Mouse (Mus musculus) kidney, postnatal 4 days (tissue): ENCODE measurements around the gene Zbtb26.

ENCODE experiments used
- DNase-seq, 2 experiments: peaks; one replicate each; pipeline ENCODE4 v3.0.0; 2021; ENCODE audit warnings: mixed read lengths in 2 of 2

Zbtb26 gene

DNA sequence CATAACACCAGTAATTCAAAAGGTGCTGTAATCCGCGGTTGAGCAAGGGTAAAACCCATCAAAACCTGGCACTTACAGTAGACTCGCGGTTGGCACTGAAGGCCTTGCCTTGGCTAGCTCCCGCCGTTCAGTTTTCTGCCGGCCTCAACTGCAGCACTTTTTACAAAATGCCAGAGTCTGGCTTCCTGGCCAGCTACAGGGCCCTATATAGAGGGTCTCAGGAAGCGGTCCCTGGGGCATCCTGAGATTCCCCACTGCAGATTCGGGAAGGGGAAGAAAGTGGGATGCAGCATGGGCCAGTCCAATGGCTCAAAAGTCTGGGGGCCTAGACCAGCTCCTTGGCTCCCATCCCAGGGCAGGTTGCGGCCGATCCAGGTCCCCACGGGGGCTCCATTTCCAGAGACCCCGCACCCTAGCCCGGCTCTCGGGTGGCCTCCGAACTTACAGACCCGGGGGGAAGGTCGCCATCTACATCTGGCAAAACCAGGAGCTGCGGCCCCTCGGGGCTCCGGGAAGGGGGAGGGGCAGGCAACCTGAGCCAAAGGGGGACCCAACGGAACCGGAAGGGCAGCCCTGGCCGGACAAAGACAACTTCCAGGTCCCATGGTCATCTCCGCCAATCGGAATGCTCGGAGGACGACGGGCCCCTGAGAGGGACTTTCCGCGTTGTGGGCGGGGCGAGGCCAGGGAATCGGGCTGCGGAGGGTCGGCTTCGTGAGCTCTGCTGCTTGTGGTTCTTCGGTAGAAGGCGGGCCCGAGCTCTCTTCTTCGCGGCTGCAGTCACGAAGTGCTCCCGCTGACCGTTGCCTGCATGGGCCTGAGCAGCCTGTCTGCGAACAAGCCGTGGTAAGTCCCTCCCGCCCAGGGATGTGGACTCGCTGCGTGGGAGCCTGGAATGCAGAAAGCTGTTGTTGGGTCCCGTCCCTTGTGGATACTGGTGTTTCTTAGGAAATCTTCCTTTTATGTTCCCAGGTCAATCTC is at the start of gene Zbtb26, which contains the start of the genes Zbtb6 and Rabgap1:
Gene Zbtb26 (minus strand): TSS at position 525 of the 981 bp plus-strand sequence.
Gene Zbtb6 (minus strand): TSS at position 561 of the 981 bp plus-strand sequence.
Gene Rabgap1 (plus strand): TSS at position 669 of the 981 bp plus-strand sequence.
- DNase-seq, result peak; percentile 97 to 98

DNA sequence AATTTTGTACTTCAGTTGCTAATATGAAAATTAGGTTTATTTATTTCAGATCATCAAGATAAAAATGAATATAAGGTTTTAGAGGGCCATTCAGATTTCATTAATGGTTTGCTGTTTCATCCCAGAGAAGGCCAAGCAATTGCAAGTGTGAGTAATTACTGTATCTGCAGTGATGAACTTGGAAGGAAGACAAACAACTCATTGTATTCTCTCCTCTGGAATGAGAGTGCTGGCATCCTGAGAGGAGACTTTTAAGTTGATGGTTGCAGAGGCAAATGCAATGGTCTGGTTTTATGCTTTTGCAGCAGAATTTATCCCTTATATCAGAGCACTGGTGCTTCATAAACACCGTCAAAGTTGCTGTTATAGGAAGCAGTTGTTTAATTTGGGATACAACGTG is 46.0 kb upstream of the Zbtb26 start:
- no peak for DNase-seq

GRCm38 (mm10) chr2:37486408-37486807 is 43.5 kb upstream of the Zbtb26 start:
- DNase-seq, result no peak

GRCm38 (mm10) chr2:37485370-37485769 is 42.4 kb upstream of the Zbtb26 start:
- peak; percentile 34 to 44 for DNase-seq

DNA sequence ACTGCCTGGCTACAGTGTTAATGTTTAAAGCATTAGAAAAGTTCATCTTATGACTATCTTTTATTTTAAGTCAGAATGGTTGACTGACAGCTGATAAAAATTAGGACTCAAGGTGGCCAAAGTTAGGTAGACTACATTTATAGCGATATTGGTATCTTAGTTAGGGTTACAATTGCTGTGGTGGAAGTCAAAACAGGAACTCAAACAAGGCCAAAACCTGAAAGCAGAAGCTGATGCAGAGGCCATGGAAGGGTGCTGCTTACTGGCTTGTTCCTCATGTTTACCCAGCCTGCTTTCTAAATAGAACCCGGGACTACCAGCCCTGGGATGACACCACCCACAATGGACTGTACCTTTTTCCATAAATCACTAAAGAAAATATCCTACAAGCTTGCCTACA is 41.2 kb upstream of the Zbtb26 start:
- no peak for DNase-seq

- DNase-seq, result no peak
Measured at GRCm38 (mm10) chr2:37480039-37480438, 37.1 kb upstream of the Zbtb26 start.

- no peak for DNase-seq
Measured at GRCm38 (mm10) chr2:37479559-37479958, 36.6 kb upstream of the Zbtb26 start.

DNA sequence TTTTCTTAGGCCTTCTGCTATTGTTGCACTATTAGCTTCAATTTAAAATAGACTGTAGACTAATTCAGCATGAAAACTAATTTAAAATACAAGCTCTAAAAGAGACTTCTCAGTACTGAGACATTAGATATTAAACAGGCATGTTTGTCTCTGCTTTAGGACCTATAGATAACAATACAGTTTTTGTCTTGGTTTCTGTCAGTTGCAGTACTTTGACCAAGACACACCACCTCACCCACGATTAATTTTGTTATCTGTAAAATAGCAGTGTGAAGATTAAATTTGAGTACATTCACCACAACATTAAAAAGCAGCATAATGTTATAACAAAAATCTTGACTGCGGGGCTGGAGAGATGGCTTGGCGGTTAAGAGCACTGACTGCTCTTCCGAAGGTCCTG is 23.3 kb upstream of the Zbtb26 start:
- DNase-seq, result no peak

DNA sequence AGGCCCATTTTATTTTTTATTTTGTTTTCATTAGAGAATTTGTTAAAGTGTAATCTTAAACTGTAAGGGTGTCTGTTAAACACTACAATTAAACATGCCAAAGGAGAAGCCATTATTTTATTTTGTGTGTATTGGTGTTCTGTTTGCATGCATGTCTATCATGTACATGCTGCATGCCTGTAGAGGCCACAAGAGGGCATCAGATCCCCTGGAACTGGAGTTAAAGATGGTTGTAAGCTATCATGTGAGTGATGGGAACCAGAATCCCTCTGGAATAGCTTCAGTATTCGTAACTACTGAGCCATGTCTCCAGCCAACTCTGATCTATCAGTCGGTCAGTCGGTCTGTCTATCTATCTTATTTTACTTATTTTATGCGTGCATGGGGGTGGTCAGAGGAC is 17.8 kb upstream of the Zbtb26 start:
- no peak for DNase-seq

GRCm38 (mm10) chr2:37452376-37452760 is 9.4 kb upstream of the Zbtb26 start:
- DNase-seq, result no peak

GRCm38 (mm10) chr2:37451667-37452375 is 8.9 kb upstream of the Zbtb26 start:
- peak; percentile 94 to 97 for DNase-seq

DNA sequence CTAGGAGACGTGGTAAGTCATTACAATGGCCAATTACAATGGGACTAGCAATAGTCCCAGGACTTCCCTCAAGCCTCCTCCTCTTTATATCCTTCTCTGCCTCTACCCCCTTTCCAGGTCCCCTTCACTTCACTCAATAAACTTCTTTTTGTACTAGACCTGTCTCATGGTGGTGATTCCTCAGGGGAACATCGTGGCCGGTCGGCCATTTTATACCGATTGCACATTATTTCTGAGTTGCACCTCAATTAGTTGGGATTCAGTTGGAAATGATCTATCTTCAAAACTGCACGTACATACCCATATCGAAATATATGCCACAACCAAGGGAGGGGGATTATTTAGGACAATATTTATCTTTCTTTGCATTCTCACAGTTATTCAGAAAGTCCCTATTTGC is 11.3 kb downstream of the Zbtb26 start:
- no peak for DNase-seq

DNA sequence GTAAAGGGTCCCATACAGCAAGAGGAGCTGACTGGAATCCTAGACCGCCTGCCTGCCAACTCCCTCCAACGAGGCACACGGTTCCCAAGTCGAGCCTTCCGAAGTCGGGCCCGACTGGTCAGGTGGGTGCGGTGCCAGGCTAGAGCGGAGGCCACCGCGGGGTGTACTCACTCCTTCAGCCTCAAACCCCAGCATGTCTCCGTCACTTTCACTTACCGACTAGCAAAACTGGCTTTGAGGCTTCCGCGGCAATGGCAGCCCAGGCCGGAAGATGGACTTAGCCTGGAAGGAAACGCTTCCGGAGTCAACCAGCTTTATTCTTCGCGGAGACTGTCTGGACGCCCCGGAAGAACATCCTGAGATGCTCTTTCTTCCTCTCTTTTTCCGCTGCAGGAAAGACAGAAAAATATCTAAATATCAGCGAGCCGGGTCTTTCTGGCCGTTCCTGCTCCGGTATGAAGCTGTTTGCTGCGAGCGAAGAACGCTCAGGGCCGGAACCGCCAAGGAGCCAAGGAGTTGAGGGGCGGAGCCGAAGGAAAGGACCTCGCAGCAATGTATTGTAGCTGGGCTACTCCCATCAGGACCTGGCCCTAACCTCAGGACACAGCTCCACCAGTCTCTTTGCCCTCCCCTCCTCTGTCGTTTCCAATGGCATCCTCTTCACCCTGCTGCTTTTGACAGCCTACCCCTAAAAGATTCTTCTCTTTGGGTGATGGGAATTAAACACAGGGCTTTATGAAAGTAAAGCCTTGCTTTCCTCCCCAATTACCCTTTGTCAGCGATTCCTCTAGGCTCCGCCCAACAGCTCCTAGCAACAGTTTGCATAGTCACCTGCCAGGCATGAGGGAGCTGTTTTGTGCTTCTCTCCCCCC is 12.1 kb downstream of the Zbtb26 start:
- peak; percentile 82 to 90 for DNase-seq

GRCm38 (mm10) chr2:37423671-37424070 is 19.3 kb downstream of the Zbtb26 start:
- DNase-seq, result no peak

DNA sequence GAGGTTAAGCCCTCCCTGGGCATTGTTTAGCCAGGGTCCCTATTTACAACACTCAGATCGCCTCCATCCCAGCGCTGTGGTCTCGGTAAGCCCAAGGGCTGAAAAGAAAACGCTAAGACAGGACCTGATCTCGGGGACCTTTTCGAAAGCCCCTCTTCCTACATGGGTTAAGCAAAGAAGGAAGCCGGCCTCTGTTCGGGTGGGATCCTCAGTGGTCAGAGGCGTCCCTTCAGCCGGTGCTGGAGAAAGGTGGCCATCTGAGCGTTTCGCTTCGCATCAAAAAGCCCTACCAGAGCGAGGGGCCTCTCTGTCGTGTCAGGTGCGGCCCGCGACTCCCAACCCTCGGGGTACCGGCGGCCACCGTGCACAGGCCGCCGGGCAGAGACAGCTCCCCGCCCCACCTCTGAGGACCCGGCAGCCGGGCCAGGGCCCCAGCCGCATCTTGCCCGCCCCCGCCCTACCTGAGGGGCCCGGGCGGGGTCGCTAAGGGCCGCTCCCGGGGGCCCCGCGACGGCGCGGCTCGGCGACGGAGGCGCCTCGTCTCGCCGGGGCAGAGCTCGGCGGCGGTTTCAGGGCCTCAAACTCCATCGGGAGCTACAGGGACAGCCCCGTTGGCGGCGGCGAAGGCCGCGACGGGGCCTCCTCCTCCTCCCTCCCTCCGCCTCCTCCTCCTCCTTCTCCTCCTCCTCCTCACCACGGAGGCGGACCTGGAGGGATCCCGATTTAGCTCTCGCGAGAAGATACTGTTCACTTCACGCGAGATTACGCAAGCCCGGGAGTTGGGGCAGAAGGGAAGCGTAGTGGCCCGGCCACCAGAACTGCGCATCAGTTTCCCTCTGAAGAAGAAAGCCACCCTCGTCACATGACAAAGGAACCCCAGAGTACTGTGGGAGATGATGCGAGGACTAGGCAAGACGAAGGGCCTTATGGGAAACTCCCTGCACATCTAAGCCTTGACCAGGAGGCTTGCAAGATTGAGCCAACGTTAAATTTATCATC is 20.3 kb downstream of the Zbtb26 start, which contains the start of gene Rc3h2:
Gene Rc3h2 (minus strand): TSS at position 598 of the 999 bp plus-strand sequence.
- DNase-seq, result peak; percentile 93 to 96

- DNase-seq, result no peak
Measured at GRCm38 (mm10) chr2:37421903-37422302, 21.0 kb downstream of the Zbtb26 start.

GRCm38 (mm10) chr2:37395539-37395938 is 47.4 kb downstream of the Zbtb26 start:
- no peak for DNase-seq

GRCm38 (mm10) chr2:37382921-37383320 is 60.0 kb downstream of the Zbtb26 start:
- no peak for DNase-seq
